Mouse (Mus musculus) right cerebral cortex, adult 2 months (tissue): ENCODE measurements around the gene Tmem63b.

ENCODE experiments used
- DNase-seq, 2 experiments: peaks; one replicate each; pipeline ENCODE4 v3.0.0; 2021 to 2022; ENCODE audit warnings: low spot score in 2 of 2

The Tmem63b gene

GRCm38 (mm10) chr17:45678106-45678505 is 8.6 kb downstream of the Tmem63b start:
- DNase-seq, result peak; percentile 30 to 68

GRCm38 (mm10) chr17:45672598-45672997 is 14.1 kb downstream of the Tmem63b start:
- no peak for DNase-seq

- no peak for DNase-seq
Observed at GRCm38 (mm10) chr17:45671821-45672220, 14.9 kb downstream of the Tmem63b start.

GRCm38 (mm10) chr17:45667986-45668385 is 18.7 kb downstream of the Tmem63b start:
- DNase-seq, result no peak

- DNase-seq, result no peak
Observed at GRCm38 (mm10) chr17:45667481-45667880, 19.2 kb downstream of the Tmem63b start.

- DNase-seq, result no peak
Observed at GRCm38 (mm10) chr17:45666091-45666490, 20.6 kb downstream of the Tmem63b start.

GRCm38 (mm10) chr17:45664608-45665007 is 22.1 kb downstream of the Tmem63b start:
- DNase-seq, result no peak

GRCm38 (mm10) chr17:45663106-45663919 is 23.4 kb downstream of the Tmem63b start:
- peak; percentile 81 to 84 for DNase-seq

- no peak for DNase-seq
Observed at GRCm38 (mm10) chr17:45659225-45659624, 27.5 kb downstream of the Tmem63b start, which contains the start of gene Capn11. Gene Capn11, minus strand, starts transcription at chr17:45659325.

GRCm38 (mm10) chr17:45655820-45656219 is 30.9 kb downstream of the Tmem63b start:
- DNase-seq, result no peak

- DNase-seq, result no peak
Observed at GRCm38 (mm10) chr17:45653233-45653632, 33.5 kb downstream of the Tmem63b start.

- no peak for DNase-seq
Observed at GRCm38 (mm10) chr17:45644185-45644584, 42.5 kb downstream of the Tmem63b start.

GRCm38 (mm10) chr17:45642701-45643100 is 44.0 kb downstream of the Tmem63b start:
- peak; percentile 64 to 79 for DNase-seq

- DNase-seq, result no peak
Observed at GRCm38 (mm10) chr17:45641981-45642380, 44.7 kb downstream of the Tmem63b start.

- DNase-seq, result no peak
Observed at GRCm38 (mm10) chr17:45638596-45639295, 48.0 kb downstream of the Tmem63b start.

- DNase-seq, result no peak
Observed at GRCm38 (mm10) chr17:45634033-45634432, 52.7 kb downstream of the Tmem63b start.

- DNase-seq, result no peak
Observed at GRCm38 (mm10) chr17:45631940-45632339, 54.8 kb downstream of the Tmem63b start.

GRCm38 (mm10) chr17:45630992-45631391 is 55.7 kb downstream of the Tmem63b start:
- no peak for DNase-seq

GRCm38 (mm10) chr17:45629861-45630694 is 56.6 kb downstream of the Tmem63b start:
- DNase-seq, result peak; percentile 65 to 69

- no peak for DNase-seq
Observed at GRCm38 (mm10) chr17:45628885-45629855, 57.5 kb downstream of the Tmem63b start.

GRCm38 (mm10) chr17:45628160-45628559 is 58.5 kb downstream of the Tmem63b start:
- no peak for DNase-seq
